Mouse (Mus musculus) MEL (cell line): Measurements from ENCODE around the gene Nnat. TPM values are rescaled to one million over a fixed set of nuclear protein-coding genes. Genes with fewer than 3 reads are reported as not detected.
A peak's percentile ranks its signal among the peaks of the same experiment; 100 is the strongest.

Experiments used
- DNase-seq: peaks from one replicate; pipeline ENCODE4 v3.0.0; 2011; ENCODE audit warnings: low read depth, low spot score
- H3K27ac ChIP-seq: 2 replicates; pipeline ENCODE4 v1.5.1; 2012; ENCODE audit warnings: low read depth, mild to moderate bottlenecking, control low read depth, low read length, moderate library complexity; ENCODE audit not compliant: control insufficient read depth
- H3K27me3 ChIP-seq, 2 experiments: fragments of 150-350 bp in 1 of 2; sonication (generic) in 1 of 2; 2 replicates each; pipeline ENCODE4 v1.6.1; 2012; ENCODE audit warnings: low read length in 2 of 2, mild to moderate bottlenecking in 2 of 2, improper control_type of control experiment in 1 of 2, moderate library complexity in 1 of 2; ENCODE audit not compliant: insufficient read depth in 2 of 2, control insufficient read depth in 1 of 2
- H3K36me3 ChIP-seq, 2 experiments: 2 replicates each; pipeline ENCODE4 v1.6.1; 2012 to 2014; ENCODE audit warnings: low read length in 2 of 2, improper control_type of control experiment in 1 of 2, inconsistent platforms in 1 of 2, mild to moderate bottlenecking in 1 of 2; ENCODE audit not compliant: insufficient read depth in 2 of 2, control insufficient read depth in 1 of 2
- H3K4me1 ChIP-seq, 2 experiments: fragments of 150-350 bp in 1 of 2; sonication (generic) in 1 of 2; 2 replicates each; pipeline ENCODE4 v1.6.1; 2012; ENCODE audit warnings: low read length in 2 of 2, improper control_type of control experiment in 1 of 2, mild to moderate bottlenecking in 1 of 2; ENCODE audit not compliant: insufficient read depth in 2 of 2, control insufficient read depth in 1 of 2
- H3K4me3 ChIP-seq, 2 experiments: fragments of 150-350 bp in 1 of 2; sonication (generic) in 1 of 2; 2 replicates each; pipeline ENCODE4 v1.5.1; 2012; ENCODE audit warnings: low read depth in 2 of 2, low read length in 2 of 2, mild to moderate bottlenecking in 2 of 2, moderate library complexity in 2 of 2, control low read depth in 1 of 2, improper control_type of control experiment in 1 of 2; ENCODE audit not compliant: control insufficient read depth in 1 of 2, insufficient read depth in 1 of 2
- H3K79me2 ChIP-seq: 2 replicates; pipeline ENCODE4 v1.6.1; 2012; ENCODE audit warnings: mild to moderate bottlenecking, low read length, moderate library complexity; ENCODE audit not compliant: control insufficient read depth, poor library complexity, insufficient read depth
- H3K9ac ChIP-seq: 2 replicates; pipeline ENCODE4 v1.6.1; 2012; ENCODE audit warnings: low read depth, mild to moderate bottlenecking, control low read depth, low read length, moderate library complexity; ENCODE audit not compliant: control insufficient read depth, poor library complexity, severe bottlenecking
- H3K9me3 ChIP-seq: fragments of 150-350 bp; sonication (generic); replicated peaks from 2 replicates; pipeline ENCODE4 v1.6.1; 2012; ENCODE audit warnings: mild to moderate bottlenecking, low read length, improper control_type of control experiment, moderate library complexity; ENCODE audit not compliant: insufficient read depth
- BHLHE40 ChIP-seq: IDR thresholded peaks from 2 replicates; pipeline ENCODE4 v1.6.1; 2012; ENCODE audit warnings: low read depth, mild to moderate bottlenecking, inconsistent platforms, low read length, improper control_type of control experiment, borderline replicate concordance
- CHD1 ChIP-seq: IDR thresholded peaks from 2 replicates; pipeline ENCODE4 v1.6.1; 2012; ENCODE audit warnings: low read depth, mild to moderate bottlenecking, inconsistent platforms, low read length, improper control_type of control experiment
- CHD2 ChIP-seq: IDR thresholded peaks from 2 replicates; pipeline ENCODE4 v1.6.1; 2011; ENCODE audit warnings: low read length, improper control_type of control experiment
- CTCF ChIP-seq, 3 experiments: IDR thresholded peaks in 2 of 3; conservative IDR thresholded peaks in 1 of 3; 2 replicates each; pipeline ENCODE4 v1.5.1; 2011 to 2012; ENCODE audit warnings: low read length in 3 of 3, low read depth in 2 of 3, mild to moderate bottlenecking in 2 of 3, improper control_type of control experiment in 1 of 3, inconsistent platforms in 1 of 3, mixed read lengths in 1 of 3, moderate library complexity in 1 of 3; ENCODE audit not compliant: control insufficient read depth in 1 of 3, insufficient read depth in 1 of 3, poor library complexity in 1 of 3, severe bottlenecking in 1 of 3
- E2F4 ChIP-seq: IDR thresholded peaks from 2 replicates; pipeline ENCODE4 v1.6.1; 2011; ENCODE audit warnings: low read depth, low read length, improper control_type of control experiment, borderline replicate concordance
- ETS1 ChIP-seq: IDR thresholded peaks from 2 replicates; pipeline ENCODE4 v1.6.1; 2012; ENCODE audit warnings: low read depth, mild to moderate bottlenecking, inconsistent platforms, low read length, improper control_type of control experiment, moderate library complexity
- GABPA ChIP-seq: IDR thresholded peaks from 2 replicates; pipeline ENCODE4 v1.6.1; 2012; ENCODE audit warnings: low read depth, mild to moderate bottlenecking, inconsistent platforms, low read length, improper control_type of control experiment, moderate library complexity
- GATA1 ChIP-seq: IDR thresholded peaks from 2 replicates; pipeline ENCODE4 v1.6.1; 2011; ENCODE audit warnings: low read depth, low read length, improper control_type of control experiment
- HCFC1 ChIP-seq: IDR thresholded peaks from 2 replicates; pipeline ENCODE4 v1.6.1; 2012; ENCODE audit warnings: low read depth, mild to moderate bottlenecking, inconsistent platforms, low read length, improper control_type of control experiment, moderate library complexity
- JUND ChIP-seq: IDR thresholded peaks from 2 replicates; pipeline ENCODE4 v1.6.1; 2011; ENCODE audit warnings: low read depth, mild to moderate bottlenecking, improper control_type of control experiment, low read length
- KAT2A ChIP-seq: conservative IDR thresholded peaks from 2 replicates; pipeline ENCODE4 v1.6.1; 2012; ENCODE audit warnings: low read depth, low read length, improper control_type of control experiment, inconsistent platforms
- MAX ChIP-seq: IDR thresholded peaks from 2 replicates; pipeline ENCODE4 v1.6.1; 2011; ENCODE audit warnings: low read length, improper control_type of control experiment
- MAZ ChIP-seq: IDR thresholded peaks from 2 replicates; pipeline ENCODE4 v1.6.1; 2012; ENCODE audit warnings: low read depth, mild to moderate bottlenecking, inconsistent platforms, low read length, improper control_type of control experiment
- NELFE ChIP-seq: IDR thresholded peaks from 2 replicates; pipeline ENCODE4 v1.6.1; 2011; ENCODE audit warnings: low read depth, low read length, improper control_type of control experiment
- POLR2AphosphoS2 ChIP-seq: IDR thresholded peaks from 2 replicates; pipeline ENCODE4 v1.6.1; 2011; ENCODE audit warnings: low read length, improper control_type of control experiment
- RAD21 ChIP-seq: IDR thresholded peaks from 2 replicates; pipeline ENCODE4 v1.6.1; 2011; ENCODE audit warnings: mild to moderate bottlenecking, low read depth, low read length, improper control_type of control experiment
- RCOR1 ChIP-seq: IDR thresholded peaks from 2 replicates; pipeline ENCODE4 v1.6.1; 2012; ENCODE audit warnings: low read depth, mild to moderate bottlenecking, inconsistent platforms, low read length, improper control_type of control experiment
- TBP ChIP-seq: IDR thresholded peaks from 2 replicates; pipeline ENCODE4 v1.8.0; 2011; ENCODE audit warnings: low read depth, low read length, improper control_type of control experiment
- TCF12 ChIP-seq: IDR thresholded peaks from 2 replicates; pipeline ENCODE4 v1.6.1; 2014; ENCODE audit warnings: low read depth, mild to moderate bottlenecking, inconsistent platforms, low read length, improper control_type of control experiment, moderate library complexity
- UBTF ChIP-seq: IDR thresholded peaks from 2 replicates; pipeline ENCODE4 v1.6.1; 2012; ENCODE audit warnings: low read depth, mild to moderate bottlenecking, inconsistent platforms, low read length, improper control_type of control experiment, moderate library complexity, borderline replicate concordance; ENCODE audit not compliant: insufficient read depth
- USF1 ChIP-seq: IDR thresholded peaks from 2 replicates; pipeline ENCODE4 v1.6.1; 2014; ENCODE audit warnings: low read depth, mild to moderate bottlenecking, inconsistent platforms, low read length, improper control_type of control experiment, moderate library complexity
- ZC3H11A ChIP-seq: IDR thresholded peaks from 2 replicates; pipeline ENCODE4 v1.6.1; 2012; ENCODE audit warnings: low read depth, mild to moderate bottlenecking, inconsistent platforms, low read length, improper control_type of control experiment
- ZKSCAN1 ChIP-seq: IDR thresholded peaks from 2 replicates; pipeline ENCODE4 v1.6.1; 2012; ENCODE audit warnings: low read depth, mild to moderate bottlenecking, inconsistent platforms, low read length, improper control_type of control experiment, moderate library complexity
- ZNF384 ChIP-seq: IDR thresholded peaks from 2 replicates; pipeline ENCODE4 v1.6.1; 2012; ENCODE audit warnings: low read depth, mild to moderate bottlenecking, inconsistent platforms, low read length, improper control_type of control experiment
- polyA plus RNA-seq, 2 experiments: library from polyadenylated mRNA; stranded (reverse) in 1 of 2; unstranded in 1 of 2; fragments of >175 nt in 1 of 2; fragments of >200 nt in 1 of 2; gene quantifications; 2 replicates each; pipeline versions ENCODE4 v1.2.1 to v1.2.4; 2012; ENCODE audit warnings: low replicate concordance in 2 of 2, low read depth in 1 of 2; ENCODE audit not compliant: insufficient read length in 2 of 2, insufficient read depth in 1 of 2, missing spikeins in 1 of 2
- total RNA-seq: library from RNA; depleted of rRNA; stranded (reverse); fragments of 300-350 nt; gene quantifications from 2 replicates; pipeline ENCODE4 v1.2.3, GENCODE M21; 2012

Nnat gene
- total and polyA plus RNA-seq, 3 experiments = 0.92 to 1.5 TPM; not detected in 1

DNA sequence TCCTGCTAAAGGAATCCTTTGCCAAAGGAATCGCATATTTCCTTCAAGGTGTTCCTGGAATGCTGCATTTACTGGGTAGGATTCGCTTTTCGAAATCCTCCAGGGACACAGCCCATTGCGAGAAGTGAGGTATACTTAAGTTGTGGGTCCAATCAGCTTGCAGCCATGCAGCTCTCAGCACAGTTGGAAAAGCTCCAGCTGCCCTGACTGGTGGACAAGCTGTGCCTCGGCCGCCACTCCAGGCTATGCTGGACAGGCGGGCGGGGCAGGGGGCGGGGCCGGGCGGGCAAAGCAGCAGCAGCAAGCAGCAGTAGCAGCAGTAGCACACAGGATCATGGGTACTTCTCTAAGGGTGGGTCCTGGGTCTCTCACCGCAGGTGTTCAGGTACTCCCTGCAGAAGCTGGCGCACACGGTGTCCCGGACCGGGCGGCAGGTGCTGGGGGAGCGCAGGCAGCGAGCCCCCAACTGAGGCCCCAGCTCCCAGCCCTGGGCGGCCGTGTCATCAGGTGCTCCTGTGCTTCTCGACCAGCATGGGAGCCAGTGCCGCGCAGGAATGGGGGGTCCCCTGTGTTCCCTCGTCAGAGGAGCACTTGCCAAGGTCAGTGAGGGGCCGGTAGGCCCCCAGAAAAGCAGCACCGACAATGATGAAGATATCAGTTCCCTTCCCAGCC lies 1.4 kb downstream of the Nnat start:
- Histone ChIP-seq H3K4me1 (peaks cover 0 to 19% of the 10 kb centered on the region in 2 experiments; a peak in 3 of 4 replicates), H3K9me3 (no peaks in the 10 kb centered on the region), H3K36me3 (peaks cover 0 to 17% of the 10 kb centered on the region in 2 experiments; a peak in 3 of 4 replicates), H3K9ac (no peak overlapping the region), H3K79me2 (peaks cover 32% of the 10 kb centered on the region), H3K4me3 (no peak overlapping the region), H3K27me3 (no peaks in the 10 kb centered on the region), H3K27ac (no peak overlapping the region)
- DNase-seq = no peak
- no peak for TF ChIP-seq UBTF
- no peak for TF ChIP-seq CHD1
- TF ChIP-seq NELFE = no peak
- TF ChIP-seq JUND = no peak
- TF ChIP-seq BHLHE40 = no peak
- TF ChIP-seq RAD21 = no peak
- no peak for TF ChIP-seq TCF12
- no peak for TF ChIP-seq E2F4
- TF ChIP-seq MAZ = no peak
- TF ChIP-seq GATA1 = no peak
- TF ChIP-seq POLR2AphosphoS2 = no peak
- TF ChIP-seq ZKSCAN1 = no peak
- no peak for TF ChIP-seq TBP
- TF ChIP-seq GABPA = no peak
- no peak for TF ChIP-seq ZC3H11A

DNA sequence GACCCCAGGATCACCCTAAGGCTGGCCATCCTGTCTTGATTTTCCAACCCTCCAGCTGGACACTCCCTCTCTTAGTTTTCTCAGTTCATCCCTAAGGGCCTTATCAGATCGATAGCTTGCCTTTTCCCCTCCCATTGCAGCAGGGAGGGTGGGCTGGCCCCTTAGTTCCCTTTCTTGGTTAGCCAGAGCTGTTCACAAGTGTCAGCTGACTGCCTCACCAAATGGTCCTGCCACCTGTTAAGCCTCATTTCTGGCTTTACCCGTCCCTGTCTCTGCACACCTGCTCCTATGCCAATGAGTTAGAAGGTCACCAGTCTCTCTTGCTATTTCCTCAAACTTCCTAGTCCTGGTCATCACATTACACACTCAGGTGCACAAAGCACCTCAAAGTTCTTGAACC lies 3.2 kb downstream of the Nnat start:
- no peak overlapping the region for H3K9ac ChIP-seq
- peaks cover 0 to 17% of the 10 kb centered on the region in 2 experiments; a peak in 2 of 4 replicates for H3K36me3 ChIP-seq
- no peak overlapping the region for H3K4me3 ChIP-seq
- TF ChIP-seq ZNF384 = no peak
- TF ChIP-seq POLR2AphosphoS2 = no peak
- peak; percentile 35 for TF ChIP-seq GATA1
- no peak for TF ChIP-seq ETS1
- TF ChIP-seq USF1 = peak; percentile 65
- TF ChIP-seq JUND = no peak
- TF ChIP-seq KAT2A = no peak
- no peak for TF ChIP-seq RCOR1
- no peak for TF ChIP-seq CHD2
- TF ChIP-seq CTCF (IDR thresholded peaks at IDR 0.05 in 2 of 3, conservative IDR thresholded peaks at IDR 0.05 in 1 of 3; ENCODE audit: control insufficient read depth in 1 of 3, insufficient read depth in 1 of 3, low read depth in 2 of 3, low read length in 3 of 3, poor library complexity in 1 of 3, severe bottlenecking in 1 of 3) = no peak
- TF ChIP-seq MAX = no peak
- no peak for TF ChIP-seq HCFC1
- DNase-seq = peak; percentile 49
- H3K9me3 ChIP-seq = no peaks in the 10 kb centered on the region
- peaks cover 0 to 19% of the 10 kb centered on the region in 2 experiments; a peak in 3 of 4 replicates for H3K4me1 ChIP-seq
- H3K27ac ChIP-seq = no peak overlapping the region
- no peaks in the 10 kb centered on the region for H3K27me3 ChIP-seq
- peaks cover 32% of the 10 kb centered on the region for H3K79me2 ChIP-seq
